Mouse (Mus musculus) T-helper 2 cell (primary cell): Measurements from ENCODE around the gene Zfyve28.

Experiments used
- in situ Hi-C: fragments of 300-600 bp; cut with MboI, MseI; formaldehyde crosslinking; loops from one replicate; pipeline ENCODE4 v1.15.1; 2025; ENCODE audit warnings: high pct_unique_total_duplicates

Zfyve28 gene

DNA sequence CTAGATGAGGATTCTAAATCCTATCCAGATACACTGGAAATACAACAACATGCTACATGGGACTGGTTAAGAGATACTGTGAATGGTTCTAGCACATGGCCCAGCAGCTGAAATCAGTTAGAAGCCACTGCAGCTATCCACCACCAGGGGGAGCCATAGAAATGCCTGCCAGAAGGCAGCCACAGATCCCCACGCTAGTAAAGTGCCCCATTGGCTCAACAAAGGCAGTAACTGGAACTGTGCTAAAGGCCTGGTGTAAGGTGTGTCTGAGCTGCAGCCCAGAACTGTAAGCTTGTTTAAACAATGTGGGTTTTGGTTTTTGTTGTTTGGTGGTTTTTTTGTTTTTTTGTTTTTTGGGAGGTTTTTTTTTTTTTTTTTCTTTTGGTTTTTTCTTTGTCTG lies 78.0 kb downstream of the Zfyve28 start:
- in situ Hi-C loops = no loop called here

DNA sequence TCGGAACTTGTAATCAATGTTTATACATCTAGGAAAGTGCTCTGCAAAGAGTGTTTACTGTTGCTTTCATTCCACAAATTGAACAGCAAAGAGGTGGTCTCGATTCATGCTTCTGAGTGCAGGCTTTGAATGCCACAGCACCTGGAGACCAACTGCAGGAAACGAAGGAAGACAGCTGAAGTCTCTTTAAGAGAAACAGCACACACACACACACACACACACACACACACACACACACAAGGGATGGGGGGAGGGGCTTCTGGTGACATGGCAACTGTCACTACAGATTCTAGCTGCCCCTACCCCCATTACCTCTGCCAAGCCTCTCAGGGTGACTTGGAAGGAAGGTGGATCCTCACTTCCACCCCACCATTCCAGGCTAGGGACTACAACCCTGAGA lies 80.7 kb downstream of the Zfyve28 start:
- in situ Hi-C loops = no loop called here

DNA sequence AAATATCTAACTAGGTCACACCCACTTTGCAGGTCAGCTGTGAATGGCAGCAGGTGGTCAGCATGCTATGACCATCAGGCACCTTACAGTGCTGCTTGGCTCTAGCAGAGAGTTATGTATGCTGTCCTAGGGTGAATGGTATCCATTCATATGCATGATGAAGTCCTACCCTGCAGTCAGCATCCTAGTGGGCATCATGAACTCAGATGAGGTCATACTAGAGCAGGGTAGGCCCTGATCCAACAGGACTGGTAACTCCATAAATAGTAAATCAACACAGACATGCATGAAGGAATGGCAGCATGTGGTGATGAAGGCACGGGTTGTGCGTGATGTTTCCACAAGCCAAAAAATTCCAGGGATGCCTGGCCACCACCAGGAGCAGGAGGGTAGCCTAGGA lies 82.5 kb downstream of the Zfyve28 start:
- in situ Hi-C loops = no loop called here

DNA sequence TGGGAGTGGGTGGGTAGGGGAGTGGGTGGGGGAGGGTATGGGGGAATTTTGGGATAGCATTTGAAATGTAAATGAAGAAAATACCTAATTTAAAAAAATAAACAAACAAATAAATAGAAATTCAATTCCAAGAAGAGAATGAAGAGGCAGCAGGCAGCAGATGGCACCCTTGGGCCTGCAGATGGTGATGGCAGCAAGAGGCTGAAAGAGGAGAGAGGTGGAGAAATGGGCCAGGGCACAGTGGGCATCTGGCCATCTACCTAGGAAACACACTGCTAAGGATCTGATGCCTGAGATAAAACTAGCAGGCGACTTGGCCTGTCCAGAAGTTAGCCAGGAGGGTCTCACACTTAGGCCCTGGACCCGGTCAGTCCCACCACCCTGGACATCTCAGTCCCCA lies 83.3 kb downstream of the Zfyve28 start:
- in situ Hi-C loops = no loop called here

DNA sequence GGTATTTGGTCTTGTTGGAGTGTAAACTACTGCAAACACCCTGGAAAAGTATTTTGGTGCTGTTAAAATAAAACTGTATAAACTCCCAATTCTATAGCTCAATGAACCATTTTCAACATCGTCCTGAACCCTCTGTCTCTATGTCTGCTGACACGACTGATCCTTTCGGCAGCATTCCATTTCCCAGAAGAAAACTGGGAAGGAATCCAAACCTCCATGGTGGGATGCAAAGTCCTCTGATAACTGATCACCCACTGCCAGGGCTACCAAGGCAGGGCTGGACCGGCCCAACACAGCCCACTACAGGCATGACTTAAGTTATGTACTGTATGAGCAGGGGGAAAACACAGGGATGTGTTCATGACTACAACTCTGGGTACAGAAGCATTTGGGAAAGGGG lies 86.2 kb downstream of the Zfyve28 start:
- in situ Hi-C loops = no loop called here

DNA sequence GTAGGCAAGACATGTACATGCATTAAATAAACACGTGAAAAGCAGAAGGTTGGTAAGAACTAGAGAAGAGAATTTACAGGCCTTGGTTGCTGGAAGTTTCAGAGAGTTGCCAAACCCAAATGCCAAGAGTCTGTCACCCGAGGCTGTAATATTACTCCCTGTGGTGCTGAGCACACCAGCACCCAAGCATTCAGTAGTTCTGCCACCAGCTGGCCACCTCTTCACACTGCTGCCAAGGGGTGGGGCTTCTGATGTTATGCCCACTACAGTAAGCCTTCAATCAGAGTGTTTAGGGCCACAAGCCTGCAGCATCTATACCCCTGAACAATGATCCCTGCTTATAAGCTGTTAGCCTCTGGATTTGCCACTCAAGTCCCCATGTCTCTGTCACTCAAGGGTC lies 86.9 kb downstream of the Zfyve28 start:
- in situ Hi-C loops = no loop called here

DNA sequence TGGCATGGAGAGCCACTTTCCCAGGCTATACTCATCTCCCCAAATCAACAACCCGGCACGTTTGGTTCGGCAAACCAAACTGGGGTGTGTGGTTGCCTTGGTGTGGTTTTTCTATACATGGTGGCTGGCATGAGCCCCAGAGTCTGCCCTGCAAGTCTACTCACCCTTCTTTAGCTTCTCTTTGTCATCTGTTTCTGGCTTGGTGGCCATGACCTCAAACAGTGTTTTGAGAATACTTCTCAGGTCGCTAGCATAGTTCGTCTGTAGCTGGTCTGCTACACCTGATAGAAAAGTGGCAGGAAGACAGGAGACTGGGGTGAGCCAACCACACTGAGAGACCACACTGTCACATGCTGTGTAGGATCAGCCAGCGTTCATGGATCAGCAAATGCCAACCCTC lies 89.6 kb downstream of the Zfyve28 start:
- in situ Hi-C loops = no loop called here

DNA sequence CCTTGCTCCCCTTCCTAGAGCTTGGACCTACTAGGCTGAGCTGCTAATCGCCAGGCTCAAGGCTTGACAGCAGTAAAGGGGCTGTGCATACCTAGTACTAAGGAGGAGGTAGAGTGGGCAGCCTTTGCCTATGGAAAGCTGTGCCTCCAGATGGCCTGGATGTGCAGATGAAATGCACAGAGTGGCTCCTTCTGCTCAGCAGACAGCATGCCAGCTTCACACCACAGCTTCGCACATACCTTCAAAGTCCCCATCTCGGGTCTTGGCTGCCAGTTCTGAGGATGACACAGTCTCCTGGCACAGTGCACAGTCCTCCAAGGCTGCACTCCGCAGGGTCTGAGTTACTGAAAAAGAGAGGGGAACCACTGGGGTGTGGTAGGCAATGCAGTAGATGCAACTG lies 91.0 kb downstream of the Zfyve28 start:
- in situ Hi-C loops = no loop called here

DNA sequence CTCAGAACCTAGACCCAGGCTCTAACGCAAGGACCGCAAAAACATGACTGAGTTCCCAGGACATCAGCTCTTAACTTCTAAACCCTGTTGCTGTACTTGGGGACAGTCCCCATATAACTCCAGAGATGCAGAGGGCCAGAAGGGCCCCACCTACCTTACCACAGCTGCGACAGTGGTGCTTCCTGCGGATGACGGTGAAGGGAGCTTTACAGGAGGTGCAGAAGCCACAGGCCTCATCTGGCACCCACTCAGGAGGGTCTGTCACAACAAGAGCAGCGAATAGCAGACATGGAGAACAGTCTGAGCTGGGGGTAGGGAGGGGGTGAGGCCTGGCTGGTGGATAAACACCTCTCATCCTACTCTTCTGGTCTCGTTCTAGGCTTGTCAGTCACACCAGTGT lies 91.8 kb downstream of the Zfyve28 start:
- in situ Hi-C loops = no loop called here

DNA sequence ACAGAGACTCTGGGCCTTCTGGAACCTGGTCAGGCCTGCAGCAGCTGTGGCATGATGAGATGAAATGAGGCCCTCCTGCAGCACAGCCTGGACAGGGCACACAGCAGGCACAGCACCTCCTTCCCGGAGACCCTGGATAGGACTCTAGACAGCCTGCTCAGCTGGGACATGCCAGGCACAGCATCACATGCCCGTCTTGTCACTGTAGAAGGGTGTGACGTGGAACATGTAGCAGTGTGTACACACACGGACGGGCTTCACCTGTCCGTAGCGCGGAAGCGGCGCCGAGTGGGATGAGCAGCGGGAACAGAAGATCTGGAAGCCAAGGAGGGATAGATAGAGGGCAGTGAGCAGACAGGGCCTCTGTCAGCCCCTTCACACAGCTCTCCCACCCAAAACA lies 92.5 kb downstream of the Zfyve28 start:
- in situ Hi-C loops = no loop called here

DNA sequence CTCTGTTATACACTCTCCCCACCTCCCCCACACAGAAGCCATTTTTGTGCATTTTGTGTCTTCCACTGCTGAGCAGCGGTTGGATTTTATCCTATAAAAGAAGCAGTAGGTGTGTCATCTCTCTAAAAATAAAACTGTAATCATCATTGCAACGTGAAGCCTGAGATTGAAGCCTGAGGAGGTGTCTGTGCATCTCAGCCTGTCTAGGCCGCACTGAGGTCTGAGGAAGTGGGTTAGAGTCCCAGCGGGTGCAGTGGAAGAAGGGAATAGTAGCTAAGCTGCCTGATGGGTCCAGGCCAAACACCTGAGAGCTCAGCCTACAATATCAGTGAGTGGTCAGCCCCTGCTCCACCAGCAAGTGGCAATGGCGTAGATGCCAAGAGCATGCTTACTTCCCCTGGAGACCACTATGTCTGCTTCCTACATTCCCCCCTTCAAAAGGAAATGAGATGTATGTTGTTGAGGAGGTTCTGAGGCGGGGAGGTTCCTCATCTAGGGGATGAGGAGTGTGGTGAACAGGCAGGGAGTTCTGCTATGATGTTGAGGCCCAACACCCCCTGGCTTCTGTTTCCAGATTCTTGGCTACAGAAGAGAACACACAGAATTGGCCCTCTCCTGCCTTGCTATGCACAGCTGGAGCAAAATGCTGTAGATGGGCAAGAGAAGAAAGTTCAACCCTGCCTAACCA lies 93.1 kb downstream of the Zfyve28 start:
- in situ Hi-C loops = no loop called here

DNA sequence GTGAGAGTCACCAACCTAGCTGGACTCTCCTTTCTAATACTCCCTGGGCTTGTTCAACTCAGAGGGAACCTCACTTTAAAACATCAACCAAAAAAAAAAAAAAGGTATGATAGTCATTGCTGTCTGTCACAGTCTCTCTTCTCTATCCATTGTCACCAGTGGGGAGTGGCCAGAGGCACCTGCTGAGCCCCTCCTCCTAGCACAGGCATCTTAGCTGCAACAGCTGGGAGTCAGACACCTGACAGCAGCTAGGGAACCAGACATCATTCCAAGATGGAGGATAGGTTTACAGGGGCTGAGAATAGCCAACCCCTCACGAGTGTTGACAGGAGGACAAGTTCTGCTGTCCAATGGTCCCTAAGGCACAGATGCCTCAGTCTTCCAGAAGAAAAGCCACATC lies 93.8 kb downstream of the Zfyve28 start:
- in situ Hi-C loops = no loop called here

DNA sequence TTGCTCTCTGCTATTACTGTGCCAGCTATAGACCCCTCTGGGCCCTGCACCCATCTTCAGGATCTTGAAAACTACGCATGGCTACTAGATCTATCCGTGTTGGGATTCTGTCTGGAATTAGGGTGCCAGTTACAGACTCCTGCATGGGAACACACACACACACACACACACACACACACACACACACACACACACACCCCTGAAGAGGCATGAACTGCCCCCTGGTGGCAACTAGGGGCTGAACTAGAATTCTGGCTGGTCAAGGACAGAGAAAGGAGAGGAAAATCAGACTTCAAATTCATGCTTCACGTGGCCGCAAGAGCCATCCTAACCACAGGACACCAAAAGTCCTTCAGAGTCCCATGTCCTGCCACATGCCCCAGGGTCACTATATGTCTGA lies 96.4 kb downstream of the Zfyve28 start:
- in situ Hi-C loops = no loop called here

DNA sequence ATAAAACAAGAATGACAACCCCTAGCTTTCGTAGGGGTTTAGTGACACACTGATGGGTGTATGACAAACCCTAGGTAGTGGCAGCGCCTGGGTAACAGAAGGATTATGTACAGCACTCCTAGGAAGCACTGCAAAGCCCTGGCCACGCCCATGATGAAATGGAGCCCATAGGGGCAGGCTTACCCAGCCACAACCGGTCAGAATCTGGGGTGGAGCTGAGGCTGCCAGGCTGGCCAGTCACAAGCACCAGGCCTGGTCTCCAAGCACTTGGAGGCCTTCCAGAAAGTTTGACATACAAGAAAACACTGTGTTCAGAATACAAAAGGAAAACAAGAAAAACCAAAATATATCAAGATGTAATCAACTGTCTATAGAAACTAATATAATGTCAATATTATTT lies 97.2 kb downstream of the Zfyve28 start:
- in situ Hi-C loops = no loop called here

DNA sequence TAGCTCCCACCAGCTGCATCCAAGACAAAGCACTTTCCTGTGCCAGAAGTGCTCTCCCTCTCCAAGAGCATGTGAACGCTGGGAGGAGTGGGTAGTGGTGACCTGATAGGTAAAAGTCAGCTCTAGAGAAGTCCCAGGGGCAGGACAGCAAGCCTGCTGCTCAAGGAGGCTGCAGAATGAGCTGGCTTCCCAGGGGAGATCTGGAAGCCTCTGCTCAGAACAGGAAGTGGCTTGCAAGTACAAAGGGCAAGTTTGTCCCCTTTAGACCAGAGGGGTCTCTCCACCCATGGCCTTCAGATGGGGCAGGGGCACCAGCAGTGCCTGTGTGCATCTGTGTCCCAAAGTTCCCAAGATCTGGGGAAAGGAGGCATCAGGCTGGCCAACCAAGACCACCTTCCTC lies 98.7 kb downstream of the Zfyve28 start:
- in situ Hi-C loops = no loop called here

DNA sequence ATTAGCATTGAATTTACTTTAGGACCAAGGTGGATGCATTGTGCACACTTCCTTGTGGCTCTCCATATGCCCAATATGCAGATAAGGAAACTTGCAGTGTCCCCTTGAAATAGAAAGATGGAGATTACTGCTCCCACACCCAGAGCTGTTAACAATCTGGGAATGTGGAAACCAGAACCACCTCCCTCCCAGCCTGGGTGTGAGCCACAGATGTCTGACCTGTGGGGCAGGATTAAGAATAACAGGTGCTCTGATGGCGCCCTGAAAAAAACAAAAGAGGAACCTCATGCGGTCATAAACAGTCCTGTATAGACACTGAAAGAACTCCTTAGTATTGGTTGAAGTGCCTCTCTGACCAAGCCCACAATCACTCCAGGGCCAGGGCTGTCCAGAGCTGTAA lies 99.4 kb downstream of the Zfyve28 start:
- in situ Hi-C loops = no loop called here

DNA sequence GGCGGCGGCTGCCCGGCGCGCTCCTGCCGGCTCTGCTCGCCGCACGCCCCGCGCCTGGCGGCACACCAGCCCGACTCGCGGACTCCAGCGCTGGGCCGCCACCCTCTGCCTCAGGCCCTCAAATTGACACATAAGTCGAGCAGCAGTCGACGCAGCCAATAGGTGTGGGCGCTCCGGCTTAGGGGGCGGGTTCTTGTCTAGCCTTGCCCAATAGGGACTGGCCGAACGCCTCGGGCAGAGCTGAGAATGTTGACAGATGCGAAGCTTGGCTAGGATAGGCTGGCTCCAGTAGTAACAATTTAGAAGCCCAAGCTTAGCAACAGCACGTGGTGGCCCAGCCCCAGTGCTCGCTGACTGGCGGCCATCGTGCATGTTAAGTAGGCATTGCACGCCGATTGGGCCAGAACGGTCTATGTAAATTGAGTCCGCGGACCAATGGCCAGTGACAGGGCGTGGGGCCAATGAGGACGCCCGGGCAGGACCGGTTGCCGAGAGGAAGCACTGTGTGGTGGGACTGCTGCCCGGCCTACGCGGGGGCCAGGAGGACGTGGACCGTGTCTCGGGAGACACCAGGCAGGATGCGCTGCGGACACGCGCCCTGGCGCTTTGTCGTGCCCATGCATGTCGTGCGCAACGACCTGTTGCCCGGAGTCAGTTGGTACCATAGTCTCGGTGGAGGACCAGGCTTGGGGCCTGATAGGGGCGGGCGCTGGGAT lies 100.5 kb downstream of the Zfyve28 start, which contains the start of gene Mxd4:
Gene Mxd4 (minus strand): TSS at position 120 of the 716 bp plus-strand sequence.
- in situ Hi-C loops = no loop called here

DNA sequence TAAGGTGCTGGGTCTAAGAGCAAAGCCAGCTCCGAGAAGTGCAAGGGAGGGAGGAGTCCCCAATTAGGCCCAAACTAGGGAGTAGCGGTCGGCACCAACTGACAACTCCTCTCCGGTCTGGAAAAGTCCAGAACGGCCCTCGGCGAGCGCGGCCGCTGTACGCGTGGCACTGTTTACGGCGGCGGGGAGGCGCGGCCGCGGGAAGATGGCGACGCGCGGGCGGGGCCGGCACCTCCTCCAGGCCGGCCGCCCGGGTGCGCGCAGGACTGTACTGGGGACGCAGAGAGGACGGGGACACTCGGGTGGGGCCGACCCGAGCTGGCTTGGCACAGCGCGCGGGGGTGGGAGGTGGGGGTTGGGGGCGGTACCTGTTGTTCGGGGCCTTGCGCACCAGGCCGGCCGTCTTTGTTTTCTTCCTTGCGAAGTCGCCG lies 101.3 kb downstream of the Zfyve28 start:
- in situ Hi-C loops = no loop called here

DNA sequence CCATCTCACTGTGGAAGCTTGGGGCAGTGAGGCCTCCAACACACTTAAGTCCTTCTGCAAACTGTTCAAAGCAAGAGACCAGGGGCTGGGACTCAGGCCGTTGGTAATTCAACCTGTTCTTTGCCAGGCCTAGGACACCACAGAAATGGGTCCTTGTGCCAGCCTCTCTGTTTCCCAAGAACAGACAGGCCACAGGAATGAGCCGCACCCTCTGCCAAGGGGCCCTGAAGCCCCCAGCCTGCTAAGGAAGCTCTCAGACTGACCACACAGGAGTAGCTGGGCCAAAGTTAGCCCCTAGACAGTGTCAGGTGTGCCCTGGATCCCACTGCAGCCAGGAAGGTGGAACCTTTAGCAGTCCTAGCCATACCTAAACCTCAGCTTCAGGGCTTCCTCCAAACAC lies 101.9 kb downstream of the Zfyve28 start:
- in situ Hi-C loops = no loop called here

DNA sequence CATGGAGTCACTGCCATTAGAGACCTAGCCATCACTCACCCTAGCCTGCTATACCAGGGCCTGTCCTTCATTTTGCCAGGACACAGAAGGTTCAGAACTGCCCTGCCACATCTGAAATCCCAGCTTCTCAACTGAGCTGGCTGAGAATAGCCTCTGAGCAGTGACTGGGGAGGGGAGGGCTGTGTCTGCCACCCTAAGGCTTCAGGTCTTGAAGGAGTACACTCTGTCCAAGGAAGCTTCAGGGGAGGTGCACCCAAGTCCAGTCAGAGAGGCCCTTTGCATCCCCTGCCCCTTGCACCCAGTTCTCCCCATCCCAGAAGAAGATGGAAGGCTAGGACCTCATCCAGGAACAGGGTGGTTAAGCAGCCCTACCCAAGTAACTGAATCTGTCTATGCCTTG lies 102.5 kb downstream of the Zfyve28 start:
- in situ Hi-C loops = no loop called here

DNA sequence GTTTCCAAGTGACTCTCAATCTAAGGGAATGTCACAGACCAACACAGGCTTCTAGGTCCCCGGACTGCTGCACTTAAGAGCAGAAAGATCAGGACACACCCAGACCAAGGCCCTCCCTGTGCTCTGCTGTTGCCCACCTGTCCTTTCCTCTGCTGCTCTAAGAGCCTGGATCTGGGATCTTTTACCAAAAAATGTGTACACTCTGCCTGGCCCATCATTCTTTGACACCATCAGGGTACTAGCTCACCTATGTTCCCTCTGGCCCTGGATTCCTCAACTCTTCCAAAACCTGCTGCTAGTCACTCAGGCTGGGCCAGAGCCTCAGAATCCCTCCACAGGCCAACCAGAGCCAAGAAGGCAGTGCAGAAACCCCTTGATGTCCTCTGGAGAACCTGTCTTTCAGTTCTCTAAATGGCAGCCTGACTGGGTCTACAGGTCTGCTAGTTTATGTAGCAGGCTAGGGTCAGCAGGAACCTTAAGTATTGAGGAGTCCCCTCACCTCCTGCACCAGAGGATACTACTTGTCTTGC lies 103.1 kb downstream of the Zfyve28 start:
- in situ Hi-C loops = no loop called here

DNA sequence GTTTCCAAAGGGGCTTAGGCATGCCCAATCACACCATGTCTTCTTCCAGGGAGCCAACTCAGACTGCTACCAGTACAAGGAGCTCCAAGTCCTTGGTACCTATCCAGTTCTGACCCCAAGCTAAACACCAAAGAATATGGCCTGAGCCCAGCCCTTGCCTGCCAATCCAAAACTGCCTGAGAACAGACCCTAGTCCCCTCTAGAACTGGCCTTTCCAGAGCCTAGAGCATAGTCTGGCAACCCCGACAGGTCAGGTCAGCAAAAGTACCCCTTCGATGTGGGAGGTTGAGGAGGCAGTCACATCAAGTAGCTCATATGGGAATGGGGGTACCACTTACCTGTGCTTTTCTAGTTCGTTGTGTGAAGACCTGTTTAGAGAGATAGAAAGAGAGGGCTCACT lies 104.3 kb downstream of the Zfyve28 start:
- in situ Hi-C loops = no loop called here

DNA sequence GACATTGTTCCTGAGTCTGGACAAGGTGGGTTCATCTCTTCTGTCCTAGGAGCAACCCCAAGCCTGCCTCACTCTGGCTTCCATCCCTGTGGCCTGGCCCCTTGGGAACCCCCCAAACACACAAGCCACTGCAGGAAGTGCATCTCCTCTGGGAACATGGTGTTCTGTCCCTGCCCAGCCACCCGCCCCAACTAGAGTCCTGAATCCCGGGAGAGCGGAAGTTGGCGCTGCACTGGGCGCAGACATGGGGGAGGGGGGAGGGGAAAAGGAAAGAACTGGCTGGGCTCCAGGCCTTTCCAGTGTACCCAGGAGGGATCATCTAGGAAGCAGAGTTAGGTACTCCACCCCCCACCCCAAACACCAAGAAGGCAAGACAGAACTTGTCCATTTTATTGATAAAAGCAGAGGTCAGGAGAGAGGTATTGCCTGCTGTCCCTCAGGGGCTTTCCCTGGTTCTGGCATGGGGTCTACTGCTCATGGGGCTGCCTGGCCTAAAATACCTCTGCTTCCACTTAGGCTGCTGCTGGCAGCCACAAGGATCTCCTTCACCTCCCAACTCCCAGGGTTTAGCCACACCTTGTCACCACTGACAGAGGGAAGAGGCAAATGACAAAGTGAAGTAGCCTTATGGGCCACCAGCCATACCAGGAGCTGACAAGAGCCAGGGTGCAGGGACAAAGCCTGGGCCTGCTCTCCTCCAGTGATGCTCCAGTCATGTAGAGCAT lies 104.9 kb downstream of the Zfyve28 start:
- in situ Hi-C loops = no loop called here
